Mouse (Mus musculus) C2C12 (cell line): Measurements from ENCODE around the gene Aar2. TPM values are rescaled to one million over a fixed set of nuclear protein-coding genes. Genes with fewer than 3 reads are reported as not detected.
"Not testable (repeated sequence)": the region's sequence is repeated elsewhere in the genome, so short reads cannot be mapped to it uniquely, and the experiment has no call there.

Source experiments
- H3K27me3 ChIP-seq: one replicate; pipeline ENCODE4 v1.6.1; 2011; ENCODE audit not compliant: control insufficient read depth, insufficient read depth, insufficient read length
- H3K36me3 ChIP-seq: one replicate; pipeline ENCODE4 v1.6.1; 2011; ENCODE audit not compliant: control insufficient read depth, insufficient read depth
- H3K4me3 ChIP-seq: one replicate; pipeline ENCODE4 v1.5.1; 2011; ENCODE audit warnings: mild to moderate bottlenecking, control low read depth; ENCODE audit not compliant: poor library complexity, insufficient read depth, severe bottlenecking
- H3K79me2 ChIP-seq: one replicate; pipeline ENCODE4 v1.6.1; 2011; ENCODE audit not compliant: control insufficient read depth, insufficient read depth
- H3K79me3 ChIP-seq: one replicate; pipeline ENCODE4 v1.6.1; 2011; ENCODE audit warnings: low read depth, control low read depth
- H3ac ChIP-seq: one replicate; pipeline ENCODE3; 2011; ENCODE audit warnings: low read depth; ENCODE audit not compliant: control insufficient read depth, insufficient read length
- CEBPB ChIP-seq: IDR thresholded peaks from one replicate; pipeline ENCODE4 v1.6.1; 2011; ENCODE audit warnings: low read depth, mild to moderate bottlenecking, control low read depth, moderate library complexity
- CTCF ChIP-seq: IDR thresholded peaks from one replicate; pipeline ENCODE4 v1.5.1; 2011; ENCODE audit not compliant: control insufficient read depth, insufficient read depth, insufficient read length
- FOSL1 ChIP-seq: IDR thresholded peaks from one replicate; pipeline ENCODE4 v1.8.0; 2011; ENCODE audit warnings: mild to moderate bottlenecking, low read length; ENCODE audit not compliant: poor library complexity, insufficient read depth, severe bottlenecking
- MAX ChIP-seq: IDR thresholded peaks from one replicate; pipeline ENCODE4 v1.6.1; 2011; ENCODE audit warnings: mild to moderate bottlenecking, control low read depth
- MYOD1 ChIP-seq: IDR thresholded peaks from one replicate; pipeline ENCODE4 v1.6.1; 2011; ENCODE audit warnings: low read depth; ENCODE audit not compliant: control insufficient read depth, insufficient read length
- MYOG ChIP-seq: IDR thresholded peaks from one replicate; pipeline ENCODE4 v1.6.1; 2011; ENCODE audit not compliant: control insufficient read depth, insufficient read length; ENCODE audit errors: extremely low read depth
- USF1 ChIP-seq: IDR thresholded peaks from one replicate; pipeline ENCODE4 v1.6.1; 2011; ENCODE audit warnings: low read depth, mild to moderate bottlenecking, control low read depth, moderate library complexity
- polyA plus RNA-seq: library from polyadenylated mRNA; unstranded; fragments of >200 nt; fragmentation: generic; extraction: Trizol; gene quantifications from one replicate; pipeline ENCODE4 v1.2.1, GENCODE M21; 2012; ENCODE audit warnings: missing spikeins

Aar2 gene
- polyA plus RNA-seq, 1 experiment = 20.5 TPM

GRCm38 (mm10) chr2:156515102-156515501 lies 32.3 kb upstream of the Aar2 start:
- H3K4me3 ChIP-seq = no peak overlapping the region
- no peaks in the 10 kb centered on the region for H3K79me2 ChIP-seq
- peaks cover 42% of the 10 kb centered on the region for H3K36me3 ChIP-seq
- no peaks in the 10 kb centered on the region for H3K27me3 ChIP-seq
- TF ChIP-seq MAX = no peak
- TF ChIP-seq CTCF = no peak
- TF ChIP-seq USF1 = no peak
- TF ChIP-seq MYOG = no peak
- no peak for TF ChIP-seq CEBPB
- no peak for TF ChIP-seq FOSL1
- no peak for TF ChIP-seq MYOD1
- no peaks in the 10 kb centered on the region for H3K79me3 ChIP-seq
- no peak overlapping the region for H3ac ChIP-seq

DNA sequence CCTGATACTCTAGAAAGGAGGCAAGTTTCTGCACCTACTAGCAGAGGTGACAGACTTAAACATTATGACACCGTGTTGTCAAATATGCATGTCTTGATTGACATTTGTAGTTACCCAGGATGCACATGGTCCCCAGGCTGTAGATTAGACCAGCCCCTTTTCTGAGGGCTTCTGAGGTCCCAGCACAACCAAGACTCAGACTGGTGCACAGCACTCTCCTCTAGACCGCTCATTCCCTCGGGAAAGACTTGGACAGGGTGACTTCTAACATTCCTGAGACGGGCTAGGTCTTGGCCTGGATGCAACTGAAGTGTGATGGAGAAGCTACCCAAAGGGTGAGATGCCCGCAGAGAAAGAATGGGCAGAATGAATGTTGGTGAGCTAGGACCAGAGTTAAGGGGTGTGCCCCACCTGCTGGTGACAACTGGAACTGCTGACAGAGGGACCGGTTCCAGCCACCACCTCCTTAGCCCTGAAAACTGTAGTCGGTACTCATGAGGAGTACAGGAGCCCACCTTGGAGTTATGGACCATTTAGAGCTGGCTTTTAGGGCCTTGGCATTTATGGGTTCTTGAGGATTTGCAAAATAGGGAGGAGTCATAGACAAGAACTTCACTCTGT lies 31.7 kb upstream of the Aar2 start:
- Histone ChIP-seq H3K4me3 (no peak overlapping the region), H3K36me3 (peaks cover 43% of the 10 kb centered on the region), H3K79me2 (no peaks in the 10 kb centered on the region), H3K27me3 (no peaks in the 10 kb centered on the region), H3K79me3 (no peaks in the 10 kb centered on the region), H3ac (no peak overlapping the region)
- no peak for TF ChIP-seq MAX
- TF ChIP-seq CTCF = peak; percentile 46

- not testable (repeated sequence) for H3K79me2 ChIP-seq, H3K4me3 ChIP-seq, H3ac ChIP-seq, H3K79me3 ChIP-seq, H3K27me3 ChIP-seq
- H3K36me3 ChIP-seq = peaks cover 44% of the 10 kb centered on the region
Measured at GRCm38 (mm10) chr2:156516678-156517077, 30.7 kb upstream of the Aar2 start.

DNA sequence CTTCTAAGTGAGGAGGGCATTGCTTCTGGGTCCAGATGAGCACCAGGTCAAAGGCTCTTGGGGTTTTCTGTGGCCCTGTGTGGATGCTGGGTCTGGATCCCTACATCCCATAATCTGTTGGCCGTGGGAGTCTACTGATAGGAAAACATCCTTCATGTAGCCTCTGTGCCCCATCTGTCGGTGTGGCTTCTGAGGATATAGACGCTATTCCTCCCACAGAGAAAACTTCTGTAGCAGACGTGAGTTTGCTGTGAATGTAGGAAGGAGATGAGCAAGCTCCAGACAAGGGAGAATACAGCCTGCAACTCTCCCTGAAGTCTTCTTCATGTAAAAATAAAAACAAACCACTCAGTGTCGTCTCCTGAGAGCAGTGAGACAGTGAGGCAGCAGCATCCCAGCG lies 29.1 kb upstream of the Aar2 start:
- H3K79me2 ChIP-seq = no peaks in the 10 kb centered on the region
- peaks cover 55% of the 10 kb centered on the region for H3K36me3 ChIP-seq
- no peak overlapping the region for H3ac ChIP-seq
- H3K79me3 ChIP-seq = no peaks in the 10 kb centered on the region
- TF ChIP-seq USF1 (no peak), CTCF (no peak), MYOD1 (no peak), MYOG (no peak), MAX (no peak), CEBPB (no peak), FOSL1 (no peak)
- no peaks in the 10 kb centered on the region for H3K27me3 ChIP-seq
- no peak overlapping the region for H3K4me3 ChIP-seq

- Histone ChIP-seq H3K36me3 (peaks cover 58% of the 10 kb centered on the region), H3K27me3 (no peaks in the 10 kb centered on the region), H3K79me3 (no peaks in the 10 kb centered on the region), H3K79me2 (no peaks in the 10 kb centered on the region), H3K4me3 (no peak overlapping the region), H3ac (no peak overlapping the region)
- TF ChIP-seq MYOD1 = no peak
- TF ChIP-seq MAX = no peak
- TF ChIP-seq CEBPB = no peak
- no peak for TF ChIP-seq MYOG
- no peak for TF ChIP-seq USF1
- TF ChIP-seq FOSL1 = no peak
- TF ChIP-seq CTCF = no peak
Measured at GRCm38 (mm10) chr2:156519584-156519983, 27.8 kb upstream of the Aar2 start.

DNA sequence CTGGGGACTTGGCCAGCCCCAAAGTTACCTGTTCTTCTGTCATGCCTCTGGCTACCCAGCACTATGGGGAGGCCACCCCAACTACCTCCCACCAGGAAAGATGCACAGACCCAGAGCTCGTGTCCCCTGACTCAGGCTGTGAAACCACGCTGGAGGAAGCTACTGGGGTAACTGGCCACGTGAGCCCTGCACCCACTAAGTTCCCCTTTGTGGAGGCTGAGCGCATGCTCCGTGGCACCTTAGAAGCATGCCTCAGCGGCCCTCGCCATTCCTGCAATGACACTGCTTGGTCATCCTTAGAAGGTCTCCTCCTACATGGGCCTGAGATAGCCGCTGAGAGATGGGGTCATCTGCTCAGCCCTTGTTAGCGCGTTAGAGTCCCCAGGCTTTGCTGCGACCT lies 24.4 kb upstream of the Aar2 start:
- Histone ChIP-seq H3K36me3 (peaks cover 40% of the 10 kb centered on the region), H3K79me3 (no peaks in the 10 kb centered on the region), H3K27me3 (no peaks in the 10 kb centered on the region), H3ac (no peak overlapping the region), H3K4me3 (no peak overlapping the region), H3K79me2 (no peaks in the 10 kb centered on the region)
- no peak for TF ChIP-seq MAX

GRCm38 (mm10) chr2:156524078-156524477 lies 23.3 kb upstream of the Aar2 start:
- Histone ChIP-seq H3K79me2 (no peaks in the 10 kb centered on the region), H3K36me3 (peaks cover 43% of the 10 kb centered on the region), H3ac (no peak overlapping the region), H3K79me3 (no peaks in the 10 kb centered on the region), H3K4me3 (no peak overlapping the region), H3K27me3 (no peaks in the 10 kb centered on the region)
- TF ChIP-seq CTCF = no peak
- TF ChIP-seq MYOG = no peak
- no peak for TF ChIP-seq USF1
- no peak for TF ChIP-seq MAX
- no peak for TF ChIP-seq CEBPB
- TF ChIP-seq MYOD1 = no peak
- no peak for TF ChIP-seq FOSL1
